Mouse (Mus musculus) kidney, postnatal 0 days (tissue): ENCODE measurements around the gene Ebf1. TPM values are rescaled to one million over a fixed set of nuclear protein-coding genes. Genes with fewer than 3 reads are reported as not detected.
A peak's percentile ranks its signal among the peaks of the same experiment; 100 is the strongest.

Experiments used
- ATAC-seq: fragments of 200-750 bp; cut with Nextera tagmentation; replicated peaks from 2 replicates; pipeline ENCODE4 v1.8.0; 2017; ENCODE audit warnings: low read depth, moderate number of reproducible peaks, moderate TSS enrichment, moderate library complexity; ENCODE audit not compliant: low FRiP score
- DNase-seq: peaks from one replicate; pipeline ENCODE4 v3.0.0-alpha.2; 2016; ENCODE audit warnings: low spot score
- H3K27ac ChIP-seq: fragments of 300-500 bp; sonication (generic); 2 replicates; pipeline ENCODE4 v1.5.1; 2014; ENCODE audit warnings: mild to moderate bottlenecking
- H3K27me3 ChIP-seq: fragments of 300-500 bp; sonication (generic); 2 replicates; pipeline ENCODE4 v1.6.1; 2014; ENCODE audit warnings: low read length, mixed read lengths; ENCODE audit not compliant: insufficient read depth
- H3K36me3 ChIP-seq: fragments of 300-500 bp; sonication (generic); 2 replicates; pipeline ENCODE4 v1.6.1; 2014; ENCODE audit warnings: low read length, mixed read lengths; ENCODE audit not compliant: insufficient read depth
- H3K4me1 ChIP-seq: fragments of 300-500 bp; sonication (generic); replicated peaks from 2 replicates; pipeline ENCODE4 v1.6.1; 2014; ENCODE audit warnings: antibody characterized with exemption, low read length, mixed read lengths; ENCODE audit not compliant: insufficient read depth
- H3K4me2 ChIP-seq: fragments of 300-500 bp; sonication (generic); 2 replicates; pipeline ENCODE4 v1.6.1; 2014; ENCODE audit warnings: mild to moderate bottlenecking, low read length, moderate library complexity, mixed read lengths
- H3K4me3 ChIP-seq: fragments of 300-500 bp; sonication (generic); replicated peaks from 2 replicates; pipeline ENCODE4 v1.5.1; 2014; ENCODE audit warnings: low read depth, low read length
- H3K9ac ChIP-seq: fragments of 300-500 bp; sonication (generic); 2 replicates; pipeline ENCODE4 v1.6.1; 2014; ENCODE audit warnings: low read depth, low read length
- H3K9me3 ChIP-seq: fragments of 300-500 bp; sonication (generic); replicated peaks from 2 replicates; pipeline ENCODE4 v1.6.1; 2016; ENCODE audit warnings: low read length, inconsistent platforms, mixed read lengths
- CTCF ChIP-seq: IDR thresholded peaks from 2 replicates; pipeline ENCODE4 v1.5.1; 2016; ENCODE audit warnings: antibody characterized with exemption, low read depth, mild to moderate bottlenecking, moderate library complexity
- WGBS: fragments of 180-500 bp; shearing (Covaris S2); extraction: QIAGEN DNeasy Blood & Tissue Kit; methylation state at CpG from one replicate; pipeline ENCODE4 v1.1.7; 2014; 5-methylcytosine and 5-hydroxymethylcytosine counted together
- polyA plus RNA-seq: library from polyadenylated mRNA; unstranded; fragments of >200 nt; fragmentation: Nextera tagmentation; extraction: Ambion mirVana; gene quantifications from 2 replicates; pipeline ENCODE4 v1.2.1, GENCODE M21; 2015

The Ebf1 gene
- polyA plus RNA-seq, 1 experiment from 2014 or later, result 19.6 TPM

DNA sequence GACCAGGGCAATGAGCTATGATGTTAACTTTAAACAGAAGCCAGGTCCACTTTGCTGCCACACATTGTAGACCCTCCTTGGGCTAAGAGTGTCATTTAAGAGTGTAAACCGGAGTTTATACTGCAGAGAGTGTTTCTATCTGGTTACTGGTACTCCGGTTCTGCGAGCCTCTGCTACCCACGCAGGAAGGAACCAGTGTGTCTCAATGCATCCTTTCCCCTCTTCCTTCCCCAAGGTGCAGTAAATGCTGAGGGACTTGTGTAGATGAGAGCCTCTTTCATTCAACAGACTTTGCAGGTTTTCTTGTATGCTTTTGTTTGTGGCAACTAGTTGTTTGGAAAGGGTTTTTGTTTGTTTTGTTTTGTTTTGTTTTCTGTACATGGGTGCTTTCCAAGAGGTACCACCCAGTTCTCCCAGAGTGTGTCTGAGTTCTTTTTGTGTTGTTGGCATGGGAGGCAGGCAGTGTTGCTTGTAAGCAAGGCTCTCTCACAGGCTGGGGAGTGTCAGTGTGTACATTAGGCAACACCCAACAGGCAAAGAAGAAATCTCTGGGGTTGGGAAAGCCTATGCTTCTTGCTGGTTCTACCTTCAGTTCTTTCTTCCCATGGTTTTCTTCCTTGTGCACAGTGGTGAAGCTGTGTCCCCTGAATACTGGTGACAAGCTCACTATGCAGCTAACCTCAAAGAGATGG is 191.9 kb downstream of the Ebf1 start:
- no peak for DNase-seq
- peaks cover 4% of the 10 kb centered on the region; the same call in 1 of the 2 replicates for H3K4me1 ChIP-seq
- no peak overlapping the region for H3K27ac ChIP-seq
- no peak for ATAC-seq
- WGBS, result 87% methylated on average over 4 of the region's 4 CpGs
- H3K4me3 ChIP-seq, result no peak overlapping the region
- no peak overlapping the region for H3K4me2 ChIP-seq
- no peaks in the 10 kb centered on the region for H3K36me3 ChIP-seq
- no peaks in the 10 kb centered on the region for H3K27me3 ChIP-seq
- H3K9ac ChIP-seq, result no peak overlapping the region
- no peaks in the 10 kb centered on the region for H3K9me3 ChIP-seq
- TF ChIP-seq CTCF, result no peak

DNA sequence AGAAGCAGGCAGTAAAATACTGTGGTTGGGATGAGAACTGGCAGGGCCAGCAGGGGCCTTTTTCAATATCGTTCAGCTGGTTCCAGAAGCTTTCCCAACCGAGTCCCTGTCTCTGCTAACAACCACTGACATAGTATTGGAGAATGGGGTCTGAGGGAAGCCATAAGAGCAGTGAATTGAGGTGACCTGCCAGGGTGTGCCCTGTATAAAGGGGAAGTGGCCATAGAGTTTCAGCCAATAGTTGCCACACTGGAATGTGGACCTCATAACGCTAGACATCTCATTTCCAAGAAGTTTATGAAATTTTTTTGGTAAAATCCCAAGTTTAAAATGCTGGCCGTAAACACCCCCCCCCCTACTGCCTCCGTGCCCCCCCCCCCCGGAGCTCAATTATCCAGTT is 193.9 kb downstream of the Ebf1 start:
- Histone ChIP-seq H3K4me3 (no peak overlapping the region), H3K9ac (no peak overlapping the region), H3K36me3 (no peaks in the 10 kb centered on the region), H3K4me2 (no peak overlapping the region), H3K4me1 (peaks cover 4% of the 10 kb centered on the region; the same call in 1 of the 2 replicates), H3K9me3 (no peaks in the 10 kb centered on the region), H3K27me3 (no peaks in the 10 kb centered on the region), H3K27ac (no peak overlapping the region)
- no peak for ATAC-seq
- 69% methylated on average over 6 of the region's 6 CpGs for WGBS
- DNase-seq, result no peak
- no peak for TF ChIP-seq CTCF

DNA sequence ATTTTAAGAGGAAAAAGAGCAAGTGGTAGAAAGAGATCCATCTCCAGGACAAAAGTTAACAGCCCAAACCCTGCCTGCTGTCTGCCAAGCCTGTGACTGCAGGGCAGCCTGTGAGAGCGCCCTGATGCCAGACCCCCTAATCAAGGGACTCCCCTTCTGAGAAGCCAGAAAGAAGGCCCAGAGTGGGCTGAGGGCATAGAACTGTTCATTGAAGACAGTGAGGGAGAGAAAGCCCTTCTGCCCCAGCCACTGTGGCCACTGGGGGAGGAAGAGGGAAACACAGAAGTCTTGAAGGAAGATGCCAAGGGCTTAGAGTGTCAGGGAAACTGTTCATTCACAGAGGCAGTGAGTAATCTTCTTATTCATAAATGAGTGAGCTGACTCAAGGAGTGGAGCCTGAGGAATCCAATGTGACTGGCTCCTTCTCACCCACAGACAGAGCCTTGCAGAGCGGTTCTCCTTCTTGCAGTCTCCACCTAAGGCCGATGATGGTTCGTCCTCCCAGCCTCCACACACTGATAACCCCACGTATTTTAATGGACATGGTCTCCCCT is 195.2 kb downstream of the Ebf1 start:
- Histone ChIP-seq H3K36me3 (no peaks in the 10 kb centered on the region), H3K27ac (no peak overlapping the region), H3K4me1 (peaks cover 4% of the 10 kb centered on the region; the same call in 1 of the 2 replicates), H3K27me3 (no peaks in the 10 kb centered on the region), H3K4me2 (no peak overlapping the region), H3K4me3 (no peak overlapping the region), H3K9me3 (no peaks in the 10 kb centered on the region), H3K9ac (no peak overlapping the region)
- no peak for TF ChIP-seq CTCF
- DNase-seq (no peak), ATAC-seq (no peak)
- WGBS, result 88% methylated on average over 5 of the region's 5 CpGs

DNA sequence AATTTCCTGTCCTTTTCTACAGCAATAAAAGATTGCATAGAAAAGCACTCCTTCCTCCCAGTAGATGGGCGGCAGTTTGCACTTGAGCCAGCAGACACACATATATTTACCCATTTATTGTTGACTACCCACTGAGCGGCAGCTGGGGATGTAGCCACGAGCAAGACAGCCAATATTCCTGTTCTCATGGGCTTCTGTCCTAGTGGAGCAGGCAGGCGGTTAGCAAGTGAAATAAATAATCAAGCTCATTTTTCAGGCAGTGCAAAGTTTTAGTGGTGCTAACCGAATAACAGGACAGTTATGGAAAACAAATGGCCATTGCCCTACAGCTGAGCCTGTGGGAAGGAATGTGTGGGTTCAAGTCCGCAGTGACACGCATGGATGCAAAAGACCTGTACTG is 196.4 kb downstream of the Ebf1 start:
- DNase-seq (peak; percentile 42), ATAC-seq (no peak)
- 51% methylated on average over 7 of the region's 7 CpGs for WGBS
- H3K27ac ChIP-seq, result no peak overlapping the region
- H3K4me2 ChIP-seq, result no peak overlapping the region
- no peak overlapping the region for H3K9ac ChIP-seq
- no peak overlapping the region for H3K4me3 ChIP-seq
- no peaks in the 10 kb centered on the region for H3K36me3 ChIP-seq
- TF ChIP-seq CTCF, result 0 out of 2 replicates have a peak, but pooled peaks have one; percentile 4
- H3K4me1 ChIP-seq, result peaks cover 4% of the 10 kb centered on the region; the same call in 1 of the 2 replicates
- no peaks in the 10 kb centered on the region for H3K9me3 ChIP-seq
- H3K27me3 ChIP-seq, result no peaks in the 10 kb centered on the region

DNA sequence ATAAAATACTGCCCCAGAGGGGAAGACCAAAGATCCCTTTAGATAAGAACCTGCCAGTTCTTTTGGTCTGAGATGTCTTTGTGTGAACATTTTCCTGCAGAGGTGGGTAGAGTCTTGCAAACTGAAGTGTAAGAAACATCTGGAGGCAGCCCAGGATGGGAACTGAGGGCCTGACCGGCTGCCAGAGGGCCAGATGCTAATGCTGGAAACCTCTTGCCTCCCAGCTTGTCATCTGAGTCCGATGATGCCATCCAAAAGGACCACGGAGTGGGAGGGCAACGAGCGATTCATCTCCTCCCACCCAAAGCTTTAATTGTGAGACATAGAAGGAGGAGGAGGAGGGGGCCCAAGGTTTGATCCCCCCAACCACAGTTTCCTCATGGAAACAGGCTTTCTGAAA is 197.7 kb downstream of the Ebf1 start:
- Histone ChIP-seq H3K27ac (no peak overlapping the region), H3K4me3 (no peak overlapping the region), H3K27me3 (no peaks in the 10 kb centered on the region), H3K4me1 (peaks cover 4% of the 10 kb centered on the region; the same call in 1 of the 2 replicates), H3K36me3 (no peaks in the 10 kb centered on the region), H3K9me3 (no peaks in the 10 kb centered on the region), H3K9ac (no peak overlapping the region), H3K4me2 (no peak overlapping the region)
- DNase-seq, result no peak
- 60% methylated on average over 5 of the region's 5 CpGs for WGBS
- no peak for ATAC-seq
- no peak for TF ChIP-seq CTCF

GRCm38 (mm10) chr11:44815991-44816390 is 198.9 kb downstream of the Ebf1 start:
- H3K4me1 ChIP-seq, result peaks cover 4% of the 10 kb centered on the region; the same call in 1 of the 2 replicates
- H3K27ac ChIP-seq, result no peak overlapping the region
- no peak for DNase-seq
- H3K36me3 ChIP-seq, result no peaks in the 10 kb centered on the region
- H3K4me3 ChIP-seq, result no peak overlapping the region
- ATAC-seq, result no peak
- H3K4me2 ChIP-seq, result no peak overlapping the region
- no peaks in the 10 kb centered on the region for H3K9me3 ChIP-seq
- 85% methylated on average over 4 of the region's 4 CpGs for WGBS
- no peak for TF ChIP-seq CTCF
- H3K27me3 ChIP-seq, result no peaks in the 10 kb centered on the region
- H3K9ac ChIP-seq, result no peak overlapping the region
